In genomic region chr3:73647064-73647463, GRCm38 (mm10) we compare ENCODE assay signal across 27 mouse cellular contexts.
"Had no signal": no experiment of that assay in that cellular context is flagged by ENCODE, and none has a peak within 500 bp of the region (broad histone marks: within the 10 kb centered on the region; RNA-seq: fewer than 3 reads in every experiment).

No protein-coding gene starts in this region.

- ATAC-seq: forebrain, postnatal 0 days; hindbrain, embryonic 16.5 days; inflammation-experienced regulatory T-cells, adult 6 months; intestine, embryonic 15.5 days; intestine, postnatal 0 days had no signal

- H3K27ac ChIP-seq: heart, adult 2 months; heart, embryonic 13.5 days; heart, embryonic 15.5 days; hindbrain, embryonic 10.5 days; hindbrain, embryonic 12.5 days; hindbrain, embryonic 14.5 days; intestine, embryonic 15.5 days; left cerebral cortex, adult 2 months; limb, embryonic 10.5 days; limb, embryonic 12.5 days; liver, embryonic 13.5 days; liver, embryonic 15.5 days had no signal

- DNase-seq: forebrain, postnatal 0 days; gastrocnemius, postnatal 14 days; gastrocnemius, postnatal 36 days; heart, adult 11 months; heart, adult 2 months; heart, postnatal 14 days; heart, postnatal 36 days; kidney, adult 18-20 months; kidney, adult 8-10 months; kidney, postnatal 10 days; kidney, postnatal 25 days; kidney, postnatal 4 days; liver; liver, embryonic 13.5 days had no signal

- H3K4me3 ChIP-seq: heart, adult 2 months; heart, embryonic 13.5 days; heart, embryonic 15.5 days; hindbrain, embryonic 10.5 days; hindbrain, embryonic 12.5 days; intestine, embryonic 15.5 days; left cerebral cortex, adult 2 months; limb, embryonic 10.5 days; limb, embryonic 12.5 days; liver, embryonic 13.5 days; liver, embryonic 15.5 days had no signal
